Mouse (Mus musculus): ENCODE measurements at regions not wholly inside any gene's neighbourhood (a gene's known extent, or its start where the extent isn't known, plus 50 kb on each side); places are given as distances from the start of the nearest gene placed in this dataset.

DNA sequence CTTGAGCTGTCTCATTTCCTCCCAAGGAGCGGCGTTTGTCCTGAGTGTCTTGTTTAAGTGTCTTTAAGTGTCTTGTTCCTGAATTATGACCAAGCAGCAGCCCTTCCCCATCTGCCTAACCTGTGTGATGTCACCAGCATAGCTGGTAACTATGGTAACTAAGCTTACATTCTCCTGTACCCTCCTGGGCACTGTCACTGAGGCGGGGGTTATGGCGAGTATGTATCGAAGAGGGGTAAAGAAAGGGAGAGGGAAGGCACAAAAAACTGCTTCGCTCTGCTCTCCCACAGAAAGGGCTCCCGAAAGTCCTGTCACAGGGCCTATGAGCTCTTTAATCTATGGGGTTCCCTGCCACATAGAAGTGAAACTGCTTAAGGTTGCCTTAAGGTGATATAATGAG is 89.6 kb downstream of the Ppp4r2 start:
- DNase-seq: no peak

DNA sequence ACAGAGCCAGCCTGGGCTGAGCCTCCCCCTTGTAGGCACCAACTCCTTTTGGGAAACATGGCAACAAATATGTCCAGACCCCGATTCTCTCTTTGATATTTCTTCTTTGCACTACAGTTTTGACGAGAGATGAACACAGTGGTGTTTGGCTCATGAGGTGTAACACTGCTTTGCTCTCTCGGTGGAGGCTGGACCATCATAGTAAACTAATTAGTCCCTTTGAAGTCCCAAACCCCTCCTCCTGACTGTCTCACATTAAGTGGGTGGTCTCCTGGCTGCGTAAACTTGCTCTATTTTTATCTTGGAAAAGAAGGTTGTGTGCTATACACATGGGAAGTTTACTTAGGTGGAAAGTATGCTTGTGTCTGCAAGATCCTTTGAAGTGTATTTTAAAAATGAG is 90.3 kb downstream of the Ppp4r2 start:
- DNase-seq: no peak

GRCm38 (mm10) chr6:100928791-100929758 is 95.7 kb downstream of the Ppp4r2 start:
- DNase-seq: no peak

- no peak for DNase-seq
Observed at GRCm38 (mm10) chr6:100929759-100930358, 96.4 kb downstream of the Ppp4r2 start.

- DNase-seq: no peak
Observed at GRCm38 (mm10) chr6:100930706-100931105, 97.3 kb downstream of the Ppp4r2 start.

DNA sequence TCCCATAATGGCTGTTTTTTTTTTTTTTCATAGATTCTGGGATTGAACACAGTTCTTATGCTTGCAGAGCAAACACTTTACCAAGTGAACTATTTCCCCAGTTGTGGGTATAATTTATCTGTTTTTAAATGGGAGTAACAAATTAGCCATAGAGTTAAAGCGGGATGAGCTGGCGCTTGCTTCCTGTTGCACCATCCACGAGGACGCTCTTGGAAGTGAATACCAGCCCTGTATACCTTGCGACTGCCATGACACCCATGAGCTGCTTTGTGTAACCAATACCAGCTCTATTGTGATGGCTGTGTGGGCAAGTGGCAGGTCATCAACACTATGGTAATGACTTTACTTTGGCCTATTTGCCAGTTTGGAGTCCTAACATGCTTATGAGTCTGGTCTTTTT is 101.0 kb downstream of the Ppp4r2 start:
- no peak for DNase-seq

- DNase-seq: no peak
Observed at GRCm38 (mm10) chr6:100937802-100938201, 104.4 kb downstream of the Ppp4r2 start.

DNA sequence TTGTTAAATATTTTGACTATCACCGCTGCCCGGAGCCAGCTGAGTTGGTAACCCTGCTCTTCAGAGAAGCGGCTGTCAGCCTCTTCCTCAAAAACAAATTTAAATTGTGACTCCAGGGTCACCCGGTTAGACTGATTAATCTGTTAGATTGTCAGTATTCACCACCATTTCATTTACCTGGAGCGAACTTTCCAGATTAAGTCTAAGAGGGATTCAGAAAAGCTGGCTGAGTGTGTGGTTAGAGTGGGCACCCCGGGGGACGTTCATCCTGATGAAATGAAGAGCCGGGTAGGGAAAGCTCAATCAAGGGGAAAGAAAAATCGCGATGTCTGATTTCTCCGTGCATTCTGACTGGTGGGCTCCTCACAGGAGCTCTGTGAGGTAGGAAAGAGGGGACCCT is 105.0 kb downstream of the Ppp4r2 start:
- no peak for DNase-seq

- DNase-seq: peak; percentile 20
Observed at GRCm38 (mm10) chr6:100939042-100939441, 105.6 kb downstream of the Ppp4r2 start.

DNA sequence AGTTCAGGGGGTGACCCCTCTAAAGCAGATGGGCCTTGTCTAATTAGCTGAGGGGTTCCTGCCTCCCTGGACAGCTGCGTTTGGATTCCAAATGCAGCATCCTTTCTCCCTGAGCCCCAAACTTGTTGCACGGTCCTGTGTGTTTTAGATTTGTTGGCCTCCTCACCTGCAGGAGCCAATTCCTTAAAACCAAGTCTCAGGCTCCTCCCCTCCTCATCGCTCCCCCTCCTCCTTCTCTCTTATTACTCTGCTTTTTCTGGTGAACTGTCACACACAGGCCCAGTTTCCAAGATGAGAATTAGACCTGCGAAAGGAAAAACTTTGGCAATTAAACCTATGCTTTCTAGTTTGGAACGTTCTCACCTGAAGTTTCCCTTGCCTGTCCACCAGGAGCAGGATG is 106.3 kb downstream of the Ppp4r2 start:
- DNase-seq: no peak

- no peak for DNase-seq
Observed at GRCm38 (mm10) chr6:100941686-100942085, 108.3 kb downstream of the Ppp4r2 start.

DNA sequence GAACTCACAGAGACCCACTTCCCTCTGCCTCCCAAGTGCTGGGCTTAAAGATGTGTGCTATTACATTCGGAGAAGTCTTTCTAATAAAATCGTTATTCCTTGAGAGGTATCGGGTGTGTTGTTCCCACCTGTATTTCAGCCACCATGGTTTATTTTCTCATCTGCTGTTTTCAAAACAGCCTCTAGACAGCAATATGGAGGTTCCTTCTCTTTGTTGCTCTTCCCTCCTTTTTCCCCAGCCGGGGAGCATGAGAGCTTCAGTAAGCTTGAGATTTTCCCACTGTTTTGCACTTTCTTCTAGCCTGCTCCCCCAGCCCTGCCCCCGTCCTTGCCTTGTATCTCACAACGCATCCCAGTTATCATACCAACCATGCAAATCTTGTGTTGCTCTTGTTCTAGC is 109.5 kb downstream of the Ppp4r2 start:
- no peak for DNase-seq

- no peak for DNase-seq
Observed at GRCm38 (mm10) chr6:100945796-100946195, 112.4 kb downstream of the Ppp4r2 start.

GRCm38 (mm10) chr6:100948340-100948739 is 114.9 kb downstream of the Ppp4r2 start:
- no peak for DNase-seq

DNA sequence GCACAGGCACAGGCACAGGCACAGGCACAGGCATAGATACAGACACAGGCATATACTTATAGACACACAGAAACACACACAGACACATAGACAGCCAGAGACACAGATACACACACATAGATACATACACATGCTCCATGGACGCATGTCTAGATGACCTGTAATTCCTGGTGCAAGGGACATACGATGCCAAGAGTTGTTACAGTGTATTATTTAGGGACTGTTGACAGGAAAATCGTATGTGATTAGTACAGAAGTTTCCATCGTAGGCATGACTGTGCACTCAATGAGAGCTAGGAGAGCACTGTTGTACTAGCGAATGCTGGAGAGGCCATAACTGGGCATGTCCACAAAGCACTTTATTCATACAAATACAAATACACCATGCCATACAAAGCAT is 118.2 kb downstream of the Ppp4r2 start:
- no peak for DNase-seq

GRCm38 (mm10) chr6:100952470-100952869 is 119.0 kb downstream of the Ppp4r2 start:
- DNase-seq: no peak

- DNase-seq: no peak
Observed at GRCm38 (mm10) chr6:100954563-100954962, 121.1 kb downstream of the Ppp4r2 start.

- DNase-seq: no peak
Observed at GRCm38 (mm10) chr6:100966481-100966880, 133.1 kb downstream of the Ppp4r2 start.

DNA sequence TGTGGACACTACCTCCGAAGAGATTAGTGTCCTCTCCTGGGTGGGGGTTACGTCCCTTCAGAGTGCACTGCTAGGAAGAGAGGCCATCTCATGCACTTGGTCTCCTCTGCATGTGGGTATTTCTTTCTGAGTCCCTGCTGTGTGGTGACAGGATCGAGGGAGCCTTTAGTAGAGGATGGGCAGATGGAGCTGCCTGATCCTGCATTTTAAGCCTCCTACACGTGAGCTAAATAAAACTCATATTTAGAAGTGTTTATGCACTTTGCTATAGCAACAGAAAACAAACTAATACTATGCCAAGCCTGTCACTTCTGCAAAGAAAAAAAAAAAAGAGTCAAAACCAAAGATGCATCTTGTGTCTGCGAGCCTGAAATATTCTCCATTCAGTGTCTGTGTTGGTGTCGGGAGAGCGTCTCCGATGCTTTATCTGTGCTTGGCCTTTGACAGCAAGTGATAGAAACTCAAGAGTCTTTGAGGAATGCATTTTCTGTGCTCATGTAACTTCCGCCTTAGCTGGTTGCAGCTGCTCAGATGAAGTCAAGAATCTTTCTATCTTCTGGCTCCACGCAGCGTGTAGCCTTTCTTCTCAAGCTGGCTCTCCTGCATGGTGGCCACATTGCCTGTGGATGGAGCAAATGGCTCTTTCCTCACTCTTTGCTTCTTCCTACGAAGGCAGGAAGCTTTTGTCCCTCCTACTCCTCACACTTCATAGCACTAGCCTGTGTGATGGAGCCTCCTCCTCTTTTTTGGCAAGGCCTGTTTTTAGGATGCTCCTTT is 134.8 kb downstream of the Ppp4r2 start:
- DNase-seq: no peak

DNA sequence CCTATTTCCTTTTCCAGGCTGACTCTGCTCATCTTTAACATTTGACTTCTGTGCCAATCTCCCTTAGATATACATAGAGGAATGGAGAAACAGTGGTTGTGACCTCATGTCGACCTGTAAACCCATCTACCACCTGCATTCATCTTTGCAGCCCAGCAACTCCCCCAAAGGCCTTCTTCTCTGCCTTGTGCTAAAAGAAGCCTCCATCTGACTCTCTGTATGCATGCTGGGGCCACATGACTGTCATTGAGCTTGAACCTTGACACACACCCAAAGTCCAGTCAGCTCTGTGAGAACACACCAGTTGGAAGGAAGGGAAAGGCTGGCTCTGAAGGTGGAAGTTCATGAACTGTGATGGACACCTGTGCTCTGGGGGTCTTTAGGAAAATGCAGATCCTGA is 135.5 kb downstream of the Ppp4r2 start:
- DNase-seq: no peak

DNA sequence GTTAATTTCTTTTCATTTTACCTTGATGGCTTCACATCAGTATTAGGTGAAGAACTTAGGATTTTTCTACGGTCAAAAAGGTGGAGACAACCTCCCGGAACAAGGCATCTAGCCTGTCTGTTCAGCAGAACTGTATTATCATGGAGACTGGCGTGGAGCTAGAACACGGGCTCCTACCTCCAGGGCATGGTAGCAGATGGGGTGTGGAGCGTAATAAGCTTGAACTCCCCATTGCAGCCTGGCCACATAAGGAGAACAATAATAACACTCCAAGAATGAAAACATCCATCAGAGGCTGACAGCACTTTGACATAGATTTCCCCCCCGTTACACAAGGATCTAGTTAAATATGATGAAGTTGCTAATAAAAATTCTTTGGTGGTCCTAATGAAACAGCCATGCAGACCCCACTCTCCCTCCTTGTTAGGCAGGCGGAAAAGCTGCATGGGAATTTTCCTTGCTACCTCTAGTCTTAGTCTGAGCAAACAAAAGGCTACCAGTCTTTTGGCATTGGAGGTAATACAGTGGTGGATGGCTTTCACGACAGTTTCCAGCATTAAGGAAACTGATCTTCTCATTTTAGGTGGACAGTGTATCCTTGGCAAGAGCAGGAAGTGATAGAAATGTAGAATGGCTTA is 137.5 kb downstream of the Ppp4r2 start:
- DNase-seq: no peak

DNA sequence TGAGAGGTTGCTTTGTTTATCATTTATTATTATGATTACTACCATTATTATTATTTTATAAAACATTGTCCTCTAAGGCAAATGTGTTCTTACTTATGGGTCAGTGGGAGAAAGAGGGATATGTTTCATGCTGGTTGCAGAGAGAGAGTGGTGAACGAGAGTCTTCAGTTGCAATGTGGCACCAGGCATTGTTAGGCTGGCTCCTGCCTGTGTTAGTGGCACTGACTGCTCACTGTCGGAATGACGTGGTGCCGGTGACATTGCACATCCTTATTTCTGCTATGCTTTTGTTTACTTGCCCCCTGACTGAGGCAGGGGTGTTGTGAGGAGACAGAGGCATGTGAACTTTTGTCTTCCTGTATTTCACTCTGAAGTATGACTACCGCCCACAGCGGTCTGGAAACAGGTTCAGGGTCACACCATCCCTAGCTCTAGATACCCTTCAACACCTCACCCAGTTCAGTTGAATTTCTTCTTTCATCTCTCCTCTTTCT is 138.1 kb downstream of the Ppp4r2 start:
- no peak for DNase-seq
